Mouse (Mus musculus): ENCODE measurements around the gene Il20ra. TPM values are rescaled to one million over a fixed set of nuclear protein-coding genes. Genes with fewer than 3 reads are reported as not detected.

Gene Il20ra
- 0.11 TPM for polyA plus RNA-seq (2014; fragmentation: Illumina TruSeq; extraction: RNeasy Lipid Tissue Mini Kit (QIAGEN cat#74804); ENCODE audit: insufficient read depth, low read depth, low replicate concordance)

DNA sequence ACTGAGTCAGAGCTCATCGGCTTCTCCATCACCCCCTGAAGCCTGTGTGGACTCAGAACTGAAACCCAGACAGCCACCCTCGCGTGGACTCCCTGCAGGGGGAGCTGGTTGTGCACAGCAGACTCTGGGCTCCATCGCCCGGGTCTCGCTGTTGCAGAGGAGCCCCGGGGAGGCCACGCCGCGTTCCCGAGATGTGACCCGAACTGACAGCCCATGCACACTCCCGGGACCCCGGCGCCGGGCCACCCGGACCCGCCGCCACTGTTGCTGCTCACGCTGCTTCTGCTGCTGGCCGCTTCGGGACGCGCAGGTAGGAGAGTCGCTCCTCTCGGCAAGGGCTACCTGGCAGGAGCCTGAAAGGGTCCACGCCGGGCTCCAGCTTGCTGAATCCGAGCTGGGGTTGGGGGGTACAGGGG lies at the start of gene Il20ra:
Gene Il20ra, plus strand, starts transcription at position 150 of the 416 bp plus-strand sequence.

Other genes starting within 250 kb of the Il20ra start
- gene Ifngr1, start 120.6 kb upstream of the Il20ra start, polyA plus RNA-seq (2014; fragmentation: Illumina TruSeq; extraction: RNeasy Lipid Tissue Mini Kit (QIAGEN cat#74804); ENCODE audit: insufficient read depth, low read depth, low replicate concordance), result 137 TPM
- gene Il22ra2, start 90.6 kb upstream of the Il20ra start, polyA plus RNA-seq (2014; fragmentation: Illumina TruSeq; extraction: RNeasy Lipid Tissue Mini Kit (QIAGEN cat#74804); ENCODE audit: insufficient read depth, low read depth, low replicate concordance), result 1.4 TPM
- 0.25 TPM for gene Slc35d3, start 138.9 kb downstream of the Il20ra start, polyA plus RNA-seq (2014; fragmentation: Illumina TruSeq; extraction: RNeasy Lipid Tissue Mini Kit (QIAGEN cat#74804); ENCODE audit: insufficient read depth, low read depth, low replicate concordance)
- gene Pex7, start 195.1 kb downstream of the Il20ra start, polyA plus RNA-seq (2014; fragmentation: Illumina TruSeq; extraction: RNeasy Lipid Tissue Mini Kit (QIAGEN cat#74804); ENCODE audit: insufficient read depth, low read depth, low replicate concordance), result 26.7 TPM
- gene Map3k5, start 221.9 kb downstream of the Il20ra start, polyA plus RNA-seq (2014; fragmentation: Illumina TruSeq; extraction: RNeasy Lipid Tissue Mini Kit (QIAGEN cat#74804); ENCODE audit: insufficient read depth, low read depth, low replicate concordance), result 9.6 TPM

Data from lung, adult 10 weeks (tissue).